Mouse (Mus musculus): ENCODE measurements at regions not wholly inside any gene's neighbourhood (a gene's known extent, or its start where the extent isn't known, plus 50 kb on each side); places are given as distances from the start of the nearest gene placed in this dataset.

DNA sequence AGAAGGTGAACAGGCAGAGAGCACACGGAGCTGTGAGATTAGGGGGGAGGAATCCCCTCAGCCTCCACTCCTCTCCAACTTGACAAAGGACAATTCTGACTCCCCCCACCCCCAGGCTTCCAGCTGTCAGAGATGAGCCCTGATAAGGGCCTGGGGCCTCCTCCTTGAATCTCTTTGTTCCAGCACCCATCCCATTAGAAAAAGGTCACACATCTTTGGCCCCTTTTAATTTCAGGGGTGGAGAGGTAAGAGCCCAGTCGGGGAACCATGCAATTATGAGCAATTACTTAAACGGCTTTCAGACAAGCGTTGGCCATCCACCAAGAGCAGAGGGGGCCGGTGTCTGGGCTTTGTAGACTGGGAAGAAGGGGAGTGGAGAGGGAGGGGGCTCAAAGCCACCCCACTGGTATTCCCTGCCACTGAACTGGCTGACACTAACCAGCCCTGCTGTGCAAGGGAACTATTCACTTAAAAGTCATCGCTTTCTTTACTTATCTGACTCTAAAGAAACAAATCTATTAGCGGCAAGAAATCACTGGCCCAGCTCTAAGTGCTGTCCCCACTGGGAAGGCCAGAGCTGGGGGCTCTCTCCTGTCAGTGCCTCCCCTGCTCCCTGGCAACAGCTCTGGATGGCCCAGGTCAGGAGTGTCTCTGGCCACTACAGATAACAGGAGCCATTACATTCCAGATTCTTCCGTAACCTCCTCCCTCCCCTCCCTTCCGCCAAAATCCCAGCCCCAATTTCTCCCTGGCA, 98.4 kb upstream of the Cdkn3 start:
- no peak for TF ChIP-seq CHD2 (IDR thresholded peaks at IDR 0.05; ENCODE audit: low read depth, low read length)
- no peak for TF ChIP-seq ZNF384 (IDR thresholded peaks at IDR 0.05; ENCODE audit: low read depth, low read length)
- TF ChIP-seq HCFC1 (IDR thresholded peaks at IDR 0.05; ENCODE audit: borderline replicate concordance, insufficient read depth, low read length) = no peak
